Mouse (Mus musculus): ENCODE measurements at regions not wholly inside any gene's neighbourhood (a gene's known extent, or its start where the extent isn't known, plus 50 kb on each side); places are given as distances from the start of the nearest gene placed in this dataset.

GRCm38 (mm10) chr1:56346638-56347037 is 290.6 kb downstream of the Hsfy2 start:
- 50% methylated on average over 4 of the region's 4 CpGs for WGBS
- no peaks in the 10 kb centered on the region for H3K27me3 ChIP-seq (replicated peaks; ENCODE audit: control insufficient read depth, insufficient read depth, low read length)
- no peaks in the 10 kb centered on the region for H3K36me3 ChIP-seq (ENCODE audit: control insufficient read depth, insufficient read depth, low read length)
- no peaks in the 10 kb centered on the region; the same call in 1 of the 2 replicates for H3K4me1 ChIP-seq (ENCODE audit: control insufficient read depth, insufficient read depth, low read length)
- TF ChIP-seq POLR2A (IDR thresholded peaks at IDR 0.05; ENCODE audit: low read depth, low read length) (no peak), CTCF (conservative IDR thresholded peaks at IDR 0.05; ENCODE audit: insufficient read depth, insufficient read length, low read depth, low read length) (no peak)
- H3K27ac ChIP-seq (ENCODE audit: insufficient read depth, low read depth, low read length): no peak overlapping the region
- H3K4me3 ChIP-seq (ENCODE audit: insufficient read depth, low read depth, low read length): no peak overlapping the region
- DNase-seq: peak; percentile 3

GRCm38 (mm10) chr1:56344952-56345351 is 292.3 kb downstream of the Hsfy2 start:
- TF ChIP-seq POLR2A (IDR thresholded peaks at IDR 0.05; ENCODE audit: low read depth, low read length) (no peak), CTCF (conservative IDR thresholded peaks at IDR 0.05; ENCODE audit: insufficient read depth, insufficient read length, low read depth, low read length) (no peak)
- 38% methylated on average over 6 of the region's 6 CpGs for WGBS
- no peak for DNase-seq
- no peaks in the 10 kb centered on the region for H3K27me3 ChIP-seq (replicated peaks; ENCODE audit: control insufficient read depth, insufficient read depth, low read length)
- no peaks in the 10 kb centered on the region for H3K36me3 ChIP-seq (ENCODE audit: control insufficient read depth, insufficient read depth, low read length)
- H3K27ac ChIP-seq (ENCODE audit: insufficient read depth, low read depth, low read length): no peak overlapping the region
- no peaks in the 10 kb centered on the region; the same call in 1 of the 2 replicates for H3K4me1 ChIP-seq (ENCODE audit: control insufficient read depth, insufficient read depth, low read length)
- no peak overlapping the region for H3K4me3 ChIP-seq (ENCODE audit: insufficient read depth, low read depth, low read length)

GRCm38 (mm10) chr1:56327381-56327780 is 309.9 kb downstream of the Hsfy2 start:
- WGBS: 80% methylated on average over 5 of the region's 5 CpGs
- no peak for DNase-seq
- TF ChIP-seq CTCF (conservative IDR thresholded peaks at IDR 0.05; ENCODE audit: insufficient read depth, insufficient read length, low read depth, low read length) (no peak), POLR2A (IDR thresholded peaks at IDR 0.05; ENCODE audit: low read depth, low read length) (no peak)
- H3K4me1 ChIP-seq (ENCODE audit: control insufficient read depth, insufficient read depth, low read length): no peaks in the 10 kb centered on the region
- H3K4me3 ChIP-seq (ENCODE audit: insufficient read depth, low read depth, low read length): no peak overlapping the region
- H3K27me3 ChIP-seq (replicated peaks; ENCODE audit: control insufficient read depth, insufficient read depth, low read length): no peaks in the 10 kb centered on the region
- H3K27ac ChIP-seq (ENCODE audit: insufficient read depth, low read depth, low read length): no peak overlapping the region
- H3K36me3 ChIP-seq (ENCODE audit: control insufficient read depth, insufficient read depth, low read length): no peaks in the 10 kb centered on the region

GRCm38 (mm10) chr1:56308586-56308985 is 328.6 kb downstream of the Hsfy2 start:
- WGBS: 54% methylated on average over 3 of the region's 3 CpGs
- peak; percentile 64 for DNase-seq
- Histone ChIP-seq H3K27ac (ENCODE audit: insufficient read depth, low read depth, low read length) (no peak overlapping the region), H3K36me3 (ENCODE audit: control insufficient read depth, insufficient read depth, low read length) (no peaks in the 10 kb centered on the region), H3K4me3 (ENCODE audit: insufficient read depth, low read depth, low read length) (no peak overlapping the region), H3K27me3 (replicated peaks; ENCODE audit: control insufficient read depth, insufficient read depth, low read length) (no peaks in the 10 kb centered on the region), H3K4me1 (ENCODE audit: control insufficient read depth, insufficient read depth, low read length) (peaks cover 2% of the 10 kb centered on the region; the same call in 1 of the 2 replicates)
- TF ChIP-seq CTCF (conservative IDR thresholded peaks at IDR 0.05; ENCODE audit: insufficient read depth, insufficient read length, low read depth, low read length): no peak
- no peak for TF ChIP-seq POLR2A (IDR thresholded peaks at IDR 0.05; ENCODE audit: low read depth, low read length)

GRCm38 (mm10) chr1:56294391-56294790 is 342.8 kb downstream of the Hsfy2 start:
- DNase-seq: no peak
- Histone ChIP-seq H3K4me1 (ENCODE audit: control insufficient read depth, insufficient read depth, low read length) (no peaks in the 10 kb centered on the region), H3K36me3 (ENCODE audit: control insufficient read depth, insufficient read depth, low read length) (no peaks in the 10 kb centered on the region), H3K4me3 (ENCODE audit: insufficient read depth, low read depth, low read length) (no peak overlapping the region), H3K27me3 (replicated peaks; ENCODE audit: control insufficient read depth, insufficient read depth, low read length) (no peaks in the 10 kb centered on the region), H3K27ac (ENCODE audit: insufficient read depth, low read depth, low read length) (no peak overlapping the region)
- TF ChIP-seq POLR2A (IDR thresholded peaks at IDR 0.05; ENCODE audit: low read depth, low read length) (no peak), CTCF (conservative IDR thresholded peaks at IDR 0.05; ENCODE audit: insufficient read depth, insufficient read length, low read depth, low read length) (no peak)
- WGBS: 67% methylated on average over 2 of the region's 2 CpGs

- peaks cover 3% of the 10 kb centered on the region; the same call in 1 of the 2 replicates for H3K4me1 ChIP-seq (ENCODE audit: control insufficient read depth, insufficient read depth, low read length)
- no peak for DNase-seq
These were observed 347.5 kb downstream of the Hsfy2 start for GRCm38 (mm10) chr1:56289748-56290147.

GRCm38 (mm10) chr1:56286386-56287045 is 350.7 kb downstream of the Hsfy2 start:
- 16% methylated on average over 12 of the region's 12 CpGs for WGBS
- peak; percentile 71 for DNase-seq

More at GRCm38 (mm10) chr1:56289748-56290147, 347.5 kb downstream of the Hsfy2 start:
- Histone ChIP-seq H3K4me3 (ENCODE audit: insufficient read depth, low read depth, low read length) (no peak overlapping the region), H3K27me3 (replicated peaks; ENCODE audit: control insufficient read depth, insufficient read depth, low read length) (no peaks in the 10 kb centered on the region), H3K36me3 (ENCODE audit: control insufficient read depth, insufficient read depth, low read length) (no peaks in the 10 kb centered on the region), H3K27ac (ENCODE audit: insufficient read depth, low read depth, low read length) (no peak overlapping the region)
- WGBS: 70% methylated on average over 1 of the region's 1 CpGs
- TF ChIP-seq POLR2A (IDR thresholded peaks at IDR 0.05; ENCODE audit: low read depth, low read length): no peak
- no peak for TF ChIP-seq CTCF (conservative IDR thresholded peaks at IDR 0.05; ENCODE audit: insufficient read depth, insufficient read length, low read depth, low read length)

More at GRCm38 (mm10) chr1:56286386-56287045, 350.7 kb downstream of the Hsfy2 start:
- H3K27me3 ChIP-seq (replicated peaks; ENCODE audit: control insufficient read depth, insufficient read depth, low read length): no peaks in the 10 kb centered on the region
- H3K36me3 ChIP-seq (ENCODE audit: control insufficient read depth, insufficient read depth, low read length): no peaks in the 10 kb centered on the region
- no peak for TF ChIP-seq POLR2A (IDR thresholded peaks at IDR 0.05; ENCODE audit: low read depth, low read length)
- H3K4me1 ChIP-seq (ENCODE audit: control insufficient read depth, insufficient read depth, low read length): peaks cover 3% of the 10 kb centered on the region; the same call in 1 of the 2 replicates
- no peak overlapping the region for H3K4me3 ChIP-seq (ENCODE audit: insufficient read depth, low read depth, low read length)
- no peak overlapping the region for H3K27ac ChIP-seq (ENCODE audit: insufficient read depth, low read depth, low read length)

Data from kidney, adult 2 months (tissue).